Mouse (Mus musculus): ENCODE measurements around the gene Hoxd4.

The Hoxd4 gene

DNA sequence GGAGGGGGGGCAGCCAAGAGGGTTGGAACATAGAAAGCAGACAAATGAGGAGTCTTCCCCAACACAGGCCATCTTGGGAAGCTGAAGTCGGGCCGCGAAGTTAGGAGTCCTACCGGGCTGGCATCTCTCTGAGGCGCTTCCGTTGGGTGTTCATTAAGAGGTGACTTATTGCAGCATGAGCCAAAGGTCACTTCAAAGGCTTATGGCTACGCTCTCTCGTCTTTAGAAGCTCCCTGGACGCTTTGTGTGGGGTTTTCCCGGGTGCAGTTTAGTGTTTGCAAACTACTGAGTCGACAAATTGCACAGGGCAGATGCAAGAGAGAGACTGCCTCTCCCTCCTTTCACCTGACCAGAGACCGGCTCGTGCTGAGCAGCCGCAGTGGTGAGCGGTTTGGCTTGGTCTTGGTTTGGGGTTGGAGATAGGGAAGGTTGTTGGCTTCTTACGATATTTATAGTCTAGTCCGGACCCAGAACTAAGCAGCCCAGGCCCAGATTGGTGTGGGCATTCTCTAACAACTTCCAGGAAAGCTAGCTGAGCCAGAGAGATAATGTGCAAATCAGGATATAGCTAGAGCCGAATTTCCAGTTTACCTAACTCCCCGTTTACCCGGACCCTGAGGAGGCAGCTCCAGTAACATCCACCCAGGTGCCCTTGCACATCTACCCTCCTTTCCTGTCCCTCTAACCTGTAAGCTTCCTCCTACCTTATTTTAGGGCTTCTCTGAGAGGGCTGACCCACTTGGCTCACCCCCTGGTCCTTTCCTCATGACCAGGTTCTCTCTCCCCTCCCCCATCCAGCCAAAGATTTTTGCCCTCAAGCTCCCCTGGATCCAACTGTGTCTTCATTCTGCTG lies 27.1 kb downstream of the Hoxd4 start:
- in situ Hi-C loops (cut with MboI, MseI) = loop anchor here (5.0 kb wide), 1 partner anchor 47 kb away; the partner anchor contains the start of gene Hoxd10

- in situ Hi-C loops (cut with MboI, MseI) = loop anchor here (5.0 kb wide), 1 partner anchor 47 kb away; the partner anchor contains the start of gene Hoxd10
Observed at GRCm38 (mm10) chr2:74739476-74739800, 27.7 kb downstream of the Hoxd4 start.

GRCm38 (mm10) chr2:74739869-74740268 lies 28.1 kb downstream of the Hoxd4 start:
- in situ Hi-C loops (cut with MboI, MseI) = loop anchor here (5.0 kb wide), 1 partner anchor 48 kb away; the partner anchor contains the start of gene Hoxd10

DNA sequence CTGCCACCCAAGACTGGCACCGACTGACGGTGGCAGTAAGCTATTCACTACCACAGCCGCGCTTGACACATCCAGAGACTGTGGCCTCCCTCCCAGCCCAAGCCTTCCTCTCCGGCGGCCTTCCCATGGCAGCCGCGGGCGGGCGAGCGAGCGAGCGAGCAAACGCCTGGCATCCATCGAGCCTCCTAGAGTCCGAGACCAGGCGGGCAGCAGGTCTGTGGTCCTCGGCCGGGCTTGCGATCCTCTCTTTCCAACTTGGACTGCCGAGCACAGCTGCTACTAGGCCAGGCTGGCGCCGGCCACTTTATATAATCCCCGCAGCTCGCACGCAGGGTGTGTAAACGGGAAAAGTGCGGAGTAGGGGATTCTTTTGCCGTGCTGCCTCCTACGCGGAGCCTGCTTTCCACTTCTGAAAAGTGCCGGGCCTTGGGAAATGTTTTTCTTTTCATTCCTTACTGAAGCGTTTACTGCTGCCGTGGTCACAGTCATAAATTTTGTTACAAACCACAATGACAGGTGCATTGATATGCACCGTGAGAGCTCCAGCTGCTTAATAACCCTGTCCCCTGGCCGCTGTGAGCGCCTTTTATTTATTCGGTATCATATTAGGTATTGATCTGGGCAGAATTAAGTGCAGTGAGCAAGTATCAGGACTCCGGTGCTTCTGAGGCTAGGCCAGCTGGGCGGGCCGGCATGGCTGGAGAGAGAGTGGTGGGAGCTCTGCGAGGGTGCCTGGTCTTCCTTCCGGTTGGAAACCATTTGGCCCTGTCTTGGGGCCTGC lies 28.8 kb downstream of the Hoxd4 start:
- in situ Hi-C loops (cut with MboI, MseI) = no loop called here

GRCm38 (mm10) chr2:74741252-74741978 lies 29.7 kb downstream of the Hoxd4 start:
- in situ Hi-C loops (cut with MboI, MseI) = no loop called here

- in situ Hi-C loops (cut with MboI, MseI) = no loop called here
Observed at GRCm38 (mm10) chr2:74741979-74742277, 30.2 kb downstream of the Hoxd4 start.

DNA sequence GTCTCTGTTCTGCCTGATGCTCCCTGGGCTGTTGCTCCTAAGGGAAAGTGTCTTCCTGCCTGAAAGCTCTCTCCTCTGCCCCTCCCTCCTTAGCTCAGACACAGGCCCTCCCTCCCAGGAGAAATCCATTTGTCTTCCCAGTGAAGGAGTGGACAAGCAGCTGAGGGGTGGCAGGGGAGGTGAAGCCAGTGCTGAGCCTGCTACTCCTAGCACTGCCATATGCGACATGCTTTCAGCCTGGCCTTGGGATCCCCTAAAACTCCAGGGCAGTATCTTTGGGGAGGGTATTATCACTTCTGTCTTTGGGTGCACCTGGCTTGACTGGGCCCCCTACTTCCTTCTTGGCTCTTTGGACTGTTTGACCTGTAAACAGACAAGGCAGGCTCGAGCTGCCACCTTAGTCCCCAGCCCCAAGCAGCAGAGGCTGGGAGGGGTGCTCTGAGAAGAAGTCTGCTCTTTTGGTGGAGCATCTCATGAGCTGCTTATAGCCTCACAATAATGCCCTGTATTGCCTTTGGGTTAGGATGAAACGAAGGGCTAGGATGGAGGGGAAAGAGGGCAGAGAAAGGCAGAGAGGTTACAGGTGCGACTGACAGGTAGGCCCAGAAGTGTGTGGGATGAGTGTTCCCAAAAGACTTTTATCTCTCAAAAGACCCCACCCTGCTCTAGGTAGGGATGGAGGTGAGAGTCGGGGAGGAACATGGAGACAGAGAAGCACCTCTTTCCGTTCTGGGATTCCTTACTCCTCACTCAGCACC lies 34.0 kb downstream of the Hoxd4 start:
- in situ Hi-C loops (cut with MboI, MseI) = no loop called here

DNA sequence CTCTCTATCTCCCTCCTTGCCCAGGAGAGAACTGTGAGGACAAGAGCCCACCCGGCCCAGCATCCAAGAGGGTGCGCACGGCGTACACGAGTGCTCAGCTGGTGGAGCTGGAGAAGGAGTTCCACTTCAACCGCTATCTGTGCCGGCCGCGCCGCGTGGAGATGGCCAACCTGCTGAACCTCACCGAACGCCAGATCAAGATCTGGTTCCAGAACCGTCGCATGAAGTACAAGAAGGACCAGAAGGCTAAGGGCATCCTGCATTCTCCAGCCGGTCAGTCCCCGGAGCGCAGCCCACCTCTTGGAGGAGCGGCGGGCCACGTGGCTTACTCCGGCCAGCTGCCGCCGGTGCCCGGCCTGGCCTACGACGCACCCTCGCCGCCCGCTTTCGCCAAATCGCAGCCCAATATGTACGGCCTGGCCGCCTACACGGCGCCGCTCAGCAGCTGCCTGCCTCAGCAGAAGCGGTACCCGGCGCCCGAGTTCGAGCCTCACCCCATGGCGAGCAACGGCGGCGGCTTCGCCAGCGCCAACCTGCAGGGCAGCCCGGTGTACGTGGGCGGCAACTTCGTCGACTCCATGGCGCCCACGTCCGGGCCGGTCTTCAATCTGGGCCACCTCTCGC lies 34.7 kb downstream of the Hoxd4 start:
- in situ Hi-C loops (cut with MboI, MseI) = no loop called here

GRCm38 (mm10) chr2:74747006-74747405 lies 35.3 kb downstream of the Hoxd4 start:
- in situ Hi-C loops (cut with MboI, MseI) = no loop called here

GRCm38 (mm10) chr2:74747661-74748141 lies 36.0 kb downstream of the Hoxd4 start:
- in situ Hi-C loops (cut with MboI, MseI) = no loop called here

- in situ Hi-C loops (cut with MboI, MseI) = no loop called here
Observed at GRCm38 (mm10) chr2:74748436-74748995, 36.8 kb downstream of the Hoxd4 start.

DNA sequence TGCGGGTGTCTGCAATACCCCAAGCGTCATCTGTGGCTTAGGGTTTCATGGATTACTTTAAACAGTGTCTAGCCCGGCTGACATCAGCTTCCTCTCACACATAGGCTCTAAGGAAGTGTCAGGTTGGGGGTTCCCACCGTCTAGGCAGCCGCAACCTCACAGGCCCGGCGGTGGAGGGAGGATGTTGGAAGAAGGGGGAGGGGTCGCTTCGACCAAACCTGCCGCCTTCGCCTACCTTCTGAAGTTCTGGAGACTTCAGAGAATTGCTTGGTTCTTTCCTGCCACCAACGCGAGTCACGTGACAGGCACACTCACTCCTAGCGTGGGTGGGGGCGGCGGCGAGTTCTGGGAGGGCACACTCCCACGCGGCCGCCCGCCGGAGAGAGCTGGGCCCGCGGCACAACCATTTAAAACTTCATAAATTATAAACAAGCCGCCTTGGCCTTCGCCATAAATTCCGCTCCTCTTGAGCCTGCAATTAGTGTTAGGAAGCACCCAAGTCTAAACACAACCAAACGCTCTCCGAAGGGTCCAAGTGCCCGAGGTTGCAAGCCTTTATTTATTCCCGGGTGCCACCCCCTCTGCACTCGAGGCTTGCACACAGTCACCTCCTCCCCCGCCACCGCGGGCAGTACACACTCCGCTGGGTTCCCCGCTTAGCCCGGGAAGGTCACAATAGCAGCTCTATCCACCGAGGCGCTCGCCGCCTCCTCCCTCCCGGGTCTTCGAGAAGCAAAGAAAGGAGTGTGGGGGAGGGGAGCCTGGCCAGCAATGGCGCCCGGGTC lies 37.8 kb downstream of the Hoxd4 start:
- in situ Hi-C loops (cut with MboI, MseI) = no loop called here

GRCm38 (mm10) chr2:74750731-74751250 lies 39.1 kb downstream of the Hoxd4 start:
- in situ Hi-C loops (cut with MboI, MseI) = no loop called here

- in situ Hi-C loops (cut with MboI, MseI) = no loop called here
Observed at GRCm38 (mm10) chr2:74751861-74752260, 40.1 kb downstream of the Hoxd4 start.

DNA sequence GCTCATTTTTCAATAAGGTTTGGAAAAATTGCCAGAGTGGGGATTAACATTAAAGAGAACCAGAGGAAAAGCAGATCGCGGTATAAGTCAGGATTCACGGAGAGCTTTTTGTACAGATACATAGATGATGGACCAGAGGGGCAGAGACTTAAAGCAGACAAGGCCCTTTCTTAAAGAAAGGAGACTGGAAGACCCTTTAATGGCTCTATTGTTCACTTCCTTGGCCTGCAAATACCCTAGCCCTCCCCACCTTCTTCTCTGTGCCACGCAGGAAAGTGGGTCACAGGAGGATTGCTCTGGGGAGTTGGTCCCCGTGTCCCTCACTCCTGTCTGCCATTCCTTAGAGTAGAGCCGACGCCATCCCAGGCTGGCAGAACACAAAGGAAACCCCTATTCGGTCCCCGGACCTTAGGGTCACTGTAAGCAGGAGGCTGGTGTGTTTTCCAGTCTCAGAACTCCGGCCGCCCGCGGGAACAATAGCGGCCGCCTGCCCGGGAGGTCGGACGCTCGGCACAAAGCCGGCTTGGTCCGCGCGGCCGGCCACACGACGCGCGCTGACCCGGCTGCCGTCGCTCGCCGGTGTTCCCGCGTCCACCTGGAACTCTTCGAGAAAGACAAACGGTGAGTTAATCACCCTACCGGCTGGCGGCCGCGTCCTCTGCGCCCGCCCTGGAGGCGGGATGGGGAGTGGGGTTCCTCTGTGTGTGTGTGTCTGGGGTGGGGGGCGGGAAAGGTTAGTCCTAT lies 40.9 kb downstream of the Hoxd4 start:
- in situ Hi-C loops (cut with MboI, MseI) = no loop called here

GRCm38 (mm10) chr2:74753175-74753523 lies 41.4 kb downstream of the Hoxd4 start:
- in situ Hi-C loops (cut with MboI, MseI) = no loop called here

- in situ Hi-C loops (cut with MboI, MseI) = no loop called here
Observed at GRCm38 (mm10) chr2:74753711-74754110, 42.0 kb downstream of the Hoxd4 start.

DNA sequence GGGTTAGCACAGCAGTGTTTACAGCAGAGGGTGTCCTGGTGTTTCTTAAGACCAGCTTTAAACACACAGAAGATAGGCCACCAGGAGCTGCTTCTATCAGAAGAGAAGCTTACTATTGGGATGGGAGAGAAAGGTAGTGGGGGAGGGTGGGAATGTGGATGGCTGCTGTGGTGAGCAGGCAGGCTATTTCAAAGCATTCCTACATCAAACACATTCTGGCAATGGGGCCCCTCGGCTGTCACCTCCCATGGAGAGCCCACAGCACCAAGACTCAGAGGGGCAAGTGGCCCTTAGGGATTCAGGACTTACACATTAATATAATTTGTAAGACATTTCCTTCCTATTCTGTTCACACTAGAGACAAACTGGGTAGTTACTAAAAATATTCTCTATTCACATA lies 48.4 kb downstream of the Hoxd4 start:
- in situ Hi-C loops (cut with MboI, MseI) = no loop called here

DNA sequence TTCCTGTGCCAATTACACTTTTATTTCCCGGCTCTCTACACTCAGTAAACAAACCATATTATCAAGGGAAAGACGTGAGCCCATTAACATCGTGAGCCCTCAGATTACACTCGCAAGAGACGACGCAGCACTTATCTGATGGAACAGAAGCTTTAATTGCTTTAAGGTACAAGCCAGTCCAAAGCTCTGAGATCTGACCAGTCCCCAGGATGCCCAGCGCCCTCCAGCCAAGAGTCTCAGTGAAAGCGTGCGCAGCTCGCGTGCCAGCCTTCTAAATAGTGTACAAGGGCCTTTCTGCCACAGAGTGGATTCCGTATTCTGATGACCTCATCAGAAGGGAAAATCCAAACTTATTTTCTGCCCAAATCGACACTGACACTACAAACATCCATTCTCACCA lies 50.2 kb downstream of the Hoxd4 start:
- in situ Hi-C loops (cut with MboI, MseI) = no loop called here
